Mouse (Mus musculus) retina, postnatal 1 day (tissue): ENCODE measurements around the gene Dyrk3.
"Not testable (repeated sequence)": the region's sequence is repeated elsewhere in the genome, so short reads cannot be mapped to it uniquely, and the experiment has no call there.

Experiments used
- DNase-seq: peaks from one replicate; pipeline ENCODE4 v3.0.0-alpha.2; 2012

The Dyrk3 gene

DNA sequence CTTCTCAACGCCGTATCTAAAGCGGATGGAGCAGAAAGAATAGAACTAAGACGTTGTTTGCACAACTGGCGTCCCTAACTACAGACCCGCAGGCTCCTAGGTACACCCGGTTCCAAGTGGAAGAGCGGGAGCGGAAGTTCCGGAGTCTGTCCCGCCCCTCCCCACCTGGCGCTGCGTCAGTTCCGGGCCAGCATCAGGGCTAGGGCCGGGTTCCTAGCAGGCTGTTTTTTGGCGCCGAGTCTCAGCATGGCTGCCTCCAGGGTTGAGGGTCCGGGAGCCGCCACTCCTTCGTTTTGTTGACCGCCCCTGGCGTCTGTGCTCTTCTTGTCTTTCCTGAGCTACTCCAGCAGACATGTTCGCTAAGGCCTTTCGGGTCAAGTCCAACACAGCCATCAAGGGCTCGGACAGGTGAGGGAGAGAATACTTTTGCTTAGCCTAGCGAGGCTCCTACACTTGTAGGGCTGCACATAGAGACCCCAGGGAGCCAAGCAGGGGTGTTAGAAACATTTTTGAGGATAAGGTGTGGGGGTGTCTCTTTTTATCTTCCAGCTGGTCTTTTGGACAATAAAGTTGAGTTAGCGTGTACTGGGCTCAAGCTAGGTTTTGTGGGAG lies 15.0 kb upstream of the Dyrk3 start, which contains the start of gene Eif2d:
Eif2d (plus strand) TSS at position 164 of the 612 bp plus-strand sequence.
- peak; percentile 90 for DNase-seq

DNA sequence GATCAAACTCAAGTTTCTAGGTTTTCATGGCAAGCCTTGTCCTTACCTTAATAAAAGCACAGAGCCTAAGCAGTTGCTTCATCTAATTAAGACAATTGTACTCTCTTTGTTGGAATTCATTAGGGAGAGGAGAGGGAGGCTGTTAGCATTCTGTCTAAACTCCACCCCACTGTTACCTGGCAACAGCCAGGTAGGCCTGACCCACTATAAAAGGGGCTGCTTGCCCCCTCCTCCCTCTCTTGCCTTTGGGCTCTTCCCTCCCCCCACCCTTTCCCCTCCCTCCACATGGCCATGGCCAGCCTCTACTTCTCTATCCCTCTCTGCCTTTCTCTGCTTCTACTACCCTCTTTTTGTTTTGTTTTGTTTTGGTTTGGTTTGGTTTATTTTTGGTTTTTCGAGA lies 11.4 kb upstream of the Dyrk3 start:
- no peak for DNase-seq

DNA sequence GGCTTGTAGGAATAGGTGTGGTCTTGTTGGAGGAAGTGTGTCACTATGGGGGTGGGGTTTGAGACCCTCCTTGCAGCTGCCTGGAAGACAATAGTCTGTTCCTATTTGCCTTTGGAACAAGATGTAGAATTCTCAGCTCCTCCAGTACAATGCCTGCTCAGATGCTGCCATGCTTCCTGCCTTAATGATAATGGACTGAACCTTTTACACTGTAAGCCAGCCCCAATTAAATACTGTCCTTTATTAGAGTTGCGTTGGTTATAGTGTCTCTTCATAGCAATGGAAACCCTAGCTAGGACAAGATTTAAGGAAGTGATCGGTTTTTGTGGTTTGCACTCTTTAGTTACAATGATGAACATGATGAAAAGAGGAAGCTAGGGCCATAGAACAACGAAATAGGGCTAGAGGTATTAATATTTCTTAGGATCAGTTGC lies 8.1 kb upstream of the Dyrk3 start:
- no peak for DNase-seq

DNA sequence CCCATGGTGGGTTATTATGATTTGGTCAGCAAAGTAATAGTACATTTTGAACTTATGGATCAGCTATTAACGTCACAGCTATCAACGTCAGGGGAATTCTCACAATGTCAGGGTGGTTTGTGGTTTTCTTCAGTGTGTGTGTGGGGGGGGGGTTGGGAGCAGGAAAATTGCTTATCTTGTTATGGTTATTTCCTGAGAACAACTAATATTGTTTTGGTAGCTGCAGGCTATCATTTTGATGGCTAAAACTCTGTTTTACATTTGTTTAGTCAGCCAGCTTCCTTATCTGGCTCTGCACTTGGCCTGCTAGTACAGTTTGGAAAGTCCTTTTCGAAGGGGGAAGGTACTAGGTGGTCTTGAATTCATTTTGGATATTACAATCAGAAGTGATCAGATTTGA lies 7.1 kb upstream of the Dyrk3 start:
- not testable (repeated sequence) for DNase-seq

DNA sequence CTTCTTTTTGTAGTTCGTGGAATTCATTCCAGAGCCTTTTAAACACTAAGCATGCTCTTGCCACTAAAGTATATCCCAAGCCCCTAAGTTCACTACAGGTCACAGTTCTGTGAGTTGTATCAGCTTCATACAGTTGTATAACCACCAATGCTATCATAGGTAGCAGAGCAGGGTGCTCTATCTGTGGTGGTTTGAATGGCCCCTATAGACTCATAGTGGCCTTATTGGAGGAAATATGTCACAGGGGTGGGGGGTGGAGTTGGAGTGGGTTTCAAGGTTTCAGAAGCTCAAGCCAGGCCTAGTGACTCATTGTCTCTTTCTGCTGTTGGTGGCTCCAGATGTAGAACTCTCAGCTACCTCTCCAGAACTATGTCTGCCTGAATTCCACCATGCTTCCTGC lies 4.3 kb upstream of the Dyrk3 start:
- no peak for DNase-seq

DNA sequence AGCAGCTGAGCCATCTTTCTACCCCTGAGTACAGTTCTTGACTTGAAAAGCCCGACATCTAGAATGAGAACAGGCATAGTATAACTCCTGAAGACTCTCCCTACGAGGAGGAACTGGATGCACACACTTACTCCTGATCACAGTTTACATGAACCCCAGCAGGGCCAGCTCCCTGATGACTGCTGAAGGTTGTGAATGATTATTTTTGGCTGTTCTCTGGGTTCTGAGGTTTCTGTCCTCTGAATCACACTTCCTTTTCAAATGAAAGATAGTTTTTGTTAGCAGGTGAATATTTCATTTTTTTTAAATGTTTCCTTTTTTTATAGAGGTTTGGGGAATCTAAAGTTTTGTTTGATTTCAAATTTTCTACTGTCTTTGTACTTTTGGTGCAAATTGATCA lies 3.3 kb upstream of the Dyrk3 start:
- no peak for DNase-seq

DNA sequence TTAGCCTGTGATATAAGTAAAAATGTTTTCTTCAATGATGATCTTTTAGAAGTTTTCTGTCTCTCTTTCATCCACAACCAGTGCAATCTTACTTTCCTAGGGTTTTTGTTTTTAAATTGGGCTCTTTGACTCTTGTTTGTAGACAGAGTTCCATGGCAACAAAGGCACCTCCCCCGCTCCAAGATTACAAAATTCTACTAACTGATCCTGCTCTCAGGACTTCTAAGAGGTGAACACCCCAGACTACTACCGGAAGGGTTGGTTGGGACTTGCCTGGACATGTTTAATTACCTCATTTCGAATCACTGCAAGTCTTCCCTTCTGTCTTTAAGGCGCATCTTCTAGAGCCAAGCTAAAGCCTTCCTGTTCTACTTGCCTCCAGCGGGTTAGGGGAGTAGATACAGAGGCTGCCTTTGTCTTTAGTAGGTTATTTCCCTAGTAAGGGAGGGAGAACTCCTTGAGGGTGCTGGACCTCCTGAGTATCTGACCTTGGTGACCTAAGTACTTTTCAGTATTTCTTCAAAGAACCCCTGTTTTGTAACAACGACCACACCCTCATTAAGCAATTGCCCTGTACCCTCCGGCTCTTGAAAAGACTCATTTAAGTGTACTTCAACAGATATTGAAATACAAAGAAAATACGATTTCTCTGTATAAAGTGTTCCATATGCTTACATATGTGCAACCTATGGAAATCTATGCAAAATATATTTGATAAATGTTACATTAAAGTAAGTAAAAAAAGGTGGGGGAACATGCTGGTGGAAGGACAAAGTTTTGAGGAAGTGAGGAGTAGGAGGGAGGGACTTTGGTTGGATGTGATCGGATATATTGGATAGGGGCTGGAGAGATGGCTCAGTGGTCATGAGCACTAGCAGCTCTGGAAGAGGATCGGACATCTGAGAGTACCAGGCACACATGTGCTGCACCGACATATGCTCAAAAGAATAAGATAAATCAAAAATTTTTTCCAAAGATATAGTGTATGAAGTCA lies 1.3 kb upstream of the Dyrk3 start:
- DNase-seq = no peak

DNA sequence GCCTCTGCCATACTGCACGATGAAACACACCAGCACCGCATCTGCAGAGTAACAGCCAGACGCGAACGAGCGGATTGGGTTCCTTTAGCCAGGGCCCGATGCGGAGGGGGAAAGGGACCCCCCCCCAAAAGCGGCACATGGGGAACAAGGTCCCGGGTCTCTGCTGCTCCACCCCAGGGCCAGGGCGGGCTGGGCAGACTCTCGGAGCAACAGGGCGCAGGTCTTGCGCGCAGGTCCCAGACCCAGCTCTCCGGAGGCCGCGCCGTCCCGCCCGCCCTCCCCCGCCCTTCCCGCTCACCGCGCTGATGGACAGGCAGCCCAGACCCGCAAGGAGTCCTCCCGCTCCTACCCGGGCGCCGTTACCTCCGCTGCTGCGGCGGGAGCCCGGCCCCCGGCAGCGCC lies 422 bp downstream of the Dyrk3 start:
- no peak for DNase-seq

DNA sequence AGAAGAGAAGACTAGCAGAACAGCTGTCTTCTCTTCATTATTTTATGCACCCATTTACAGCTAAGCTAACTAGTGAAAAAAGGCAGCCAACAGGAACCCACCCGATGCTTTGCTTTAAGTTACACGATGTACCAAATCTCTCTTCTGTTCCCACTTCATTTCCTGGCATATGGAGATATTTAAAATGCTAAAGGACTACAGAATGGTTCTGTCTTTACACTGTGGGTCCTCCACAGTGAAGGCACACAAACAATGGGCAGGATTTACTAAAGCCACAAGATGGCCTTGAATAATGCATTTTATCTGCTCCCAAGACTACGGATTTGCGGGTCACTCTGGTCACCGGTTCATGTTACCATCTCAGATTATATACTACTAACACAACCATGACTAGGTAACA lies 1.0 kb downstream of the Dyrk3 start:
- no peak for DNase-seq

DNA sequence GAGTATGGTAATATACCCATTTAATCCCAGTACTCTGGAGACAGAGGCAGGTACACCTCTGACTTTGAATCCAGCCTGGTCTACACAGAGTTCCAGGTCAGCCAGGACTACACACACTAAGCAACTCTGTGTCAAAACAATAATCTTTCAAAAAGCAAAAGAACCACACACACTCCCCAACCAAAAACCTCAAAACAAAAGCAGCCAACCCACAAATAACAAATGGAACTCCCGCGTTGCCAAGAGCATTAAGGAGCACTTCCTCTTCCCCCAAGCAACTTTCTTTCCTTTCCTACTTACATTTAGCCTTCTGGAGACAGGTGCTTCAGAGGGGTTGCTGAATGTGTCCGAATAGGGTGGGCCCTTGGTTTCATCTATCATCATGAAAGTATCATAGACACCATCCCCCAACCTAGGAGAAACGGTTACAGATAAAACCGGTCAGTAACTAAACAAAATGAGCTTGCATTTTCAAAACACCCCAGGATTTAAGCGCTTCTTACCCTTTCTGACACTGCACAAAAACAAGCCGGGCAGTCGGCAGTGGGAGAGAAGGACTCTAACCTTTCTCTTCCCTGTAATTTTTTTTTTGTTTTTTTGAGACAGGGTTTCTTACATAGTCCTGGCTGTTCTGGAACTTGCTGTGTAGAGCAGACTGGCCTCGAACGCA lies 2.0 kb downstream of the Dyrk3 start:
- DNase-seq = no peak

DNA sequence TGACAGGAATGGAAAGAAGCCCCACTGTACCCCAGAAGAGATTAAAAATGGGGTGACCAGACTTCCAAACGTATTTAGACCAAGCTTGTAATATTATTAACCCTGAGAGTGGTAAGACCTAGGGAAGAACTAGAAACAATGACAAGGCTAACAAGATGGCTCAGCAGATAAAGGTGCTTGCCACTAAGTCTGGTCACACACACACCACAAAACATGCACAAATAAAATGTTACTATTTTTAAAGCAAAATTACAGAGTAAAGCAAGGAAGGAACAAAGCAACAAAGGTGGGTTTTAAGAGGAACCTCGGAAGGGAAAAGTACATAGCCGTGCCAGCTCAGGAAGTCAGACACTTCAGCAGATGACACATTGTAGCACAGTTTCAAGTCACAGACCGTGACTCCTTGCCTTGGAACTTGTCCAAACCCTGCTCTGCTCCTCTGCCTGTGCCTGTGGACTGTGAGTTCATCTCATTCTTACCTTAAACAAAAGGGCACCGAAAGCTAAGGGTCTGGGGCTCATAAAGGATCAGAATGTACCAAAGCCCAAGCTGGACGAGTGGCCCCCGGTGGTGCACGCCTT lies 3.1 kb downstream of the Dyrk3 start:
- DNase-seq = no peak

DNA sequence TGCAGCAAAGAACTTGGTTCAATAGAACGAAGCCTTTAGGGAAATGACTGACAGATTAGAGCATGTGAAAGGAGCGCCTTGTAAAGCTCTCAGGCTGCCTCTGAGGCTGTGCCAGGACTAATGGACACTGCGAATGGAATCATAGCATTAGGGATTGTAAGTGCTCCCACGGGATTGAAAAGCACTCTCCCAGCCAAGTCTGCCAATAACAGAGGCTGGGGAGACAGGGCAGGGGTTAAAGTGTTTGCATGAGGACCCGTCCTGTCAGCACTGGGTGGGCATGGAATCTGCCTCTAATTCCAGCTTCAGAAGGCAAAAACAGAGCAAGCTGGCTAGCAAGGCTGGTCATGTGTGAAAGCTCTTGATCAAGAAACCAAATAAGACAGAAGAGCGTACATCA lies 3.9 kb downstream of the Dyrk3 start:
- peak; percentile 40 for DNase-seq

DNA sequence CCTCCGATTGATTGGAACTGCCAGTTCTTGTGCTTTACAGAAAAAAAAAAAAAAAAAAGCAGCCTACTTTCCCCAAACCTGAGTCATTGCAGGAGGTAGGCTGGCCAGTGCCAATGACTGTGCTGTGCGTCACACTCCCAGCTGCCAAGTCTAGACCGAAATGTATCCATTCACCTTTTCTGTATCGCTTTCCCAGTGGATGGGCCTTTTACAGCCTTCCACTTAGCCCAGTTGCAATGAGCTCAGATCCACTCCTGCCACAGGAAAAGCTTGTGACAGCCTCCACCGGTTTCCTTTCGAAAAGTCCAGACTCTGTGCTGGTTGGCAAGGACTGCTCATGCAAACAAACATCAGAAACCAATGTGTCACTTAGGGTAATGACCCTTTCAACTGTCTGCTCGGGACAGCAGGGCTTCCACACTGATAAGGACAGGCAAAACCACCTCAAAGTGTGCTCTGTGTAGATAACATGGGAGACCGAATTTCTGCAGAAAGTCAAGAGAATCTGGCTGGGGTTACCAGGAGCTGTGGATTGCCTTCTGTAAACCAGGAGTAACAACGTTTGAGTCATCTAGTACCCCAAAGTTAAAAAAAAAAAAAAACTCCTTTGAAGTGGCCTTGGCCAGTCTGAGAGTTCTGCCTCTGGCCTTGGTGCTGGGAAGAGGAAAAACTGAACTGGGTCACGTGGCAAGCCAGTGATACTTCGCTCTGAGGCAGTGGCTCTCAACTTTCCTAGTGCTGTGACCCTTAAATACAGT lies 12.0 kb downstream of the Dyrk3 start:
- DNase-seq = no peak

DNA sequence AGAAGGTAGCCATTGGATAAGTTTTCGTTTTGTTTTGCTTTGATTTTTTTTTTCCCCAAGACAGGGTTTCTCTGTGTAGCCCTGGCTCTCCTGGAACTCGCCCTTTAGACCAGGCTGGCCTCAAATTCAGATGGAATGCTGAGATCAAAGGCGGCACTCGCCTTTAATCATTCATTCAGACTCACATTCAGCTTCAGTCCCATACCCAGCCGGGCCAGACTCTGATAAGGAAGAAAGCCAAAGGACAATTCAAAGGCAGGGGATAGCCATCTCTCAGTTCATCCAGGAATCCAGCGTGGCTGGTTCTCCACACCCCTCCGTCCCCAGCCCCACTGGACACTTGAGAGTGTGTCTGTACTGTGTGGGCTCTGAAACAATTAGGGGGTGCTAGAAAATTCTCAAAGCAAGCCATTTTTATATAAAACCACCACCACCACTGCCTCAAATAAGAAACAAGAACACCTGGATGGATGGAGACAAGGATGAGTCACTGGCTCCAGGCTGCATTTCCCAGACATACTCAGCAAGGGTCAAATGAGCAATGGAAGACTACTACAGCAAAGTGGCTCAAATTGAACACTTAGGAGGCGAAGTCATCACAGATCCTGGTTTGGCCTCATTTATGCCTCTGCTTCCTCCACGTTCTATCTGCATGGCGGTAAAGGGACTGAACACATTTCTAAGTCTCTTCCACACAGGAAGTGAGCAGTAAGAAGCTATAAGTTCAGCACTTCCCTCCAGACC lies 14.4 kb downstream of the Dyrk3 start:
- DNase-seq = no peak

DNA sequence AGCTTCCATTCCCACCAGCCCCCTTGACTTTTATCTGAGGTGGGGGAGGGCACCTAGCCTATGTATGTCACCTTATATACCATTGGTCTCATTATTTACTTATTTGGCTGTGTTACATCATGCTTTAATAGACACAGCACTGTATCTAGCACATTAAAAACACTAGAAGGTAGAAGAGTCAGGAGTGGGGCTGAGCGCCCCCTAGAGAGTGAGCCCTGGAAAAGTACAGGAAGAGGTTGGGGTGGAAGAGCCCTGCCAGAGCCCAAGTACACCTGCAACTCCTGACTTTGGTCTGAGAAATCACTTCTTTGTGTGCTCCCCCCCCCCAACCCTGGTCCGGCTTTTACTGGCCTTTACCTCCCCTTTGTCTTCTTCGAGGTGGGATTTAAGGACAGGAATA lies 16.2 kb downstream of the Dyrk3 start:
- no peak for DNase-seq

DNA sequence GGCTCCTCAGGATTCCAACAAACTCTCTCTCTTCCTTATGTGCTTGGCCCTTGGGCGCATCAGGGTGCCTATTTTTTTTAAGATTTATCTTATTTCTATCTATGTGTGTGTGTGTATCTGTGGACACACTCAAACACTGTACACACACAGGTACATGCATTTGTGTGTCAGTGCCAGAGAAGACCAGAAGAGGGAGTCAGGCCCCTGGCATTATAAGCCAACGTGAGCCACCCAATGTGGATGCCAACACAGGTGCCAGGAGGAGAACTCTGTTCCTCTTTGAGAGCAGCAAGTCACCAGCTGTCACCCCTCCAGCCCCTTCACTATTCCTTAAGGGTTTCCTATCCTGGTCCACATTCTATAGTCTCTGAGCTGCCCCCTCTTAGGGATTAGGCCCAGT lies 19.1 kb downstream of the Dyrk3 start:
- peak; percentile 37 for DNase-seq

DNA sequence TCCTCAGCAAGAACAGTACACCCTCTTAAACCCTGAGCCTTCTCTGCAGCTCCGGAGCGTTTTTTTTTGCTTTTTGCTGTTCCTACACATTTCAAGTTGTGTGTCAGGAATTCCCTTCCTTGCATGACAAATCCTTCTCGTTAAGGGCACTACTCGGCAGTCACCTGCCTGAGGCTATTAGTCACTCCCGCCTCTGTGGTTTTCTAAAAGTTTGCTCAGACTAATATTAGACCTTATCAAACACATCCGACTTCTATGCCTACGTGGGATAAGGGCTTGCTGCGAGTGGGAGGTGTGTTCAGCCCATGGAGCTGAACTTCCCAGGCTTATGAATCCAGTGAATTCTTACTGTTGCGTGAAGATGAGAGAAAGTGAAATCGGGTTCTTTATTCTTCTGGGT lies 19.6 kb downstream of the Dyrk3 start:
- no peak for DNase-seq

DNA sequence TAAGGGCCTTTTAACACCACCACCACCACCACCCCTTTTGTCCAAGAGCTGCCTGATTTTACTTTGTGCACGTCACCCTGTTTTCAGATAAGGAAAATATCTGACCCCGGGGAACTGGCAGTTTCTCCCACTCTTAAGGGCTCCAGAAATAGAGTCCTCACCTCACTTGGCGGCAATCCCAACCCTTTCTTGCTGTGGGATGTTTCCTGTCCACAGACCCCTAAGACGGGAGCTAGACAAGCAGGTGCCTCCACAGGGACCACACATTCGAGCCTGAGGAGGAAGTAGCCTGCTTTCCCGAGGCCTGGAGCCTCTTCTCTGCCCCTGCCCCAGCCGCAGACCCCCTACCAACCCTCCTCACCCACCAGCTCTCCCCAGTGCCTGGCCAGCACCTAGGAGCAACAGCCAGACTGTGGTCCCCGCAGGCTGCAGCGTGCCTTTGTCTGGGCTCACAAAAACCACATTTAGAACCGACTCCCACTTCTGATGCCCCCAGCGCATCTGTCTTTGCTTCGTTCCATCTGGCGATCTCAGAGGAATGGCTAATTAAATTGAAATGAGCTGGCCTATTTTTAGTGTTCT lies 21.6 kb downstream of the Dyrk3 start:
- peak; percentile 77 for DNase-seq

DNA sequence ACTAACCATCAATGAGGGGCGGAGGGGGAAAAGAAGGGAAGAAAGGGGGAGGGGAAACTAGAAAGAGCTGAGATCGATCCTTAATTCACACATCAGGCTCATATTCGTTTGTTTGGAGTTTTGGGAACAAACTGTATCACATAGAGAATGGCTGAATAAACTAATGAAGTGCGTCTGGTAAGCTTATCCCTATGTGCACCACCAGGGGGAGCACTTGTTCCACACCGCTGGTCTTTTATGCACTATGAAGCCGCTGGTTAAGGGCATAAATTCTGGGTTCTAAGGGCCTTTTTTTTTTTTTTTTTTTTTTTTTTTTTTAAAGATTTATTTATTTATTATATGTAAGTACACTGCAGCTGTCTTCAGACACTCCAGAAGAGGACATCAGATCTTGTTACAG lies 22.2 kb downstream of the Dyrk3 start:
- DNase-seq = peak; percentile 81

DNA sequence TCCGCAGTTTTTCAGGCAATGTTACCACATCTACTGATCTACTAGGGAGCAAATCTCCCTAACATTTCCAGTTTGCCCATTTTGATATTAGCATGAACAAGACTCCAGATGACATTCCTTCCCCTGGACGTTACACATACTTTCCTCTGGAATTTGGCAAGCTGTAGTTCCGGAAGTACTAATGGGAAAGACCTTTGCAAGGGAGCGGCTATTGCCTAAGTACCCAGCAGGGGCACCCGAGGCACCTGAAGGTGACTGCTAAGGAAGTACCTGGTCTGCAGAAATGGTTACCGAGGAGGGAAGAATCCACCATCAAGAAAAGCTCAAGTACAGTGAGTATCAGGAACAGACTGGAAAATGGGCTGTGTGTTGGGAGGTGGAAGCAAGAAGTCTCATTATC lies 25.6 kb downstream of the Dyrk3 start:
- DNase-seq = no peak

DNA sequence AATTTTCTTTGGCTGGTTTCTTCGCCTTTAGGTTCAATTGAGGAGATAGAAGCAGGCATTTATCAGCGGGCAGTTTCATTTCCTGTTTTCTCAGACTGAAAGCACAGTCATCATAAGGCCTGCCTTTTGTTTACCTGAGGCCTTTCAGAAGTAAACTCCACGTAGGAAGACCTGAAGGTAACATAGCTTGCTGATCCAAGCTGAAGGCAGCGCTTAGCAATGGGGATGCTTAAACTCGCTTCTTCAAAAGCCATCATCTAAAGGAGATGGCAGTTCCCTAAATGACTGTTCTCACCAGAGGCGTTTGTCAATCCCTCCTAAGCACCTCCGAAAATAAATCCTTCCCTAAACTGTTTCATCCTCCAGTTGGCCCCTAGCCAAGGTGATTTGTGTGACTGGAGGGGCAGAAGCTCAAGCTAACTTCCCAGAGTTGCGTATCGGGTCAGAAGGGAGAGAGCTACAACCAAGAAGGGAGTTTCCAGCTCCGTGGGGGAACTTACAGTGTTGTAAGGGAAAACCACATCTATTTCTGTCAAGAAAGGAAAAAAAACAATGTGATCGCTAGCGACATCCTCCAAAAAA lies 27.5 kb downstream of the Dyrk3 start:
- DNase-seq = no peak
